Mouse (Mus musculus): ENCODE measurements around the gene Olfr1387. TPM values are rescaled to one million over a fixed set of nuclear protein-coding genes. Genes with fewer than 3 reads are reported as not detected.

The Olfr1387 gene
- not detected for polyA plus RNA-seq (2015; fragmentation: Illumina TruSeq; extraction: RNeasy Lipid Tissue Mini Kit (QIAGEN cat#74804); ENCODE audit: low read depth, low replicate concordance)

DNA sequence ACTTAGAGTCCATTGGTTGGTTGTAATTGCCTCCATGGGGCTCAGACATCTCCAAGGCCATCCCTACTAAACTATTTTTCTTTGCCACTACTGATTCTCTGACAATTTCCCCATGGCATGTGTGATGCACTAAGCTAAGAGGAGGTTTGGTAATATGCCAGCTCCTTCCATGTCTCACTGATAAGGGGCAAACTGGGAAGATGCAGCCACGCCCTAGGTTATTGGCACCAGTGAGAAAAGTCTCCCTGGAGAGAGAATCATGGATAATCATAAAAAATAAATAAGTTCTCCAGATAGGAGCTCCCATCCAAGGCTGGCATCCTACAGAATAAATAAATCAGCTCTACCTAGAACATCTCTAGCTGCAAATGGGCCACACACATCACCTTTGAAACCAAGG, at the start of gene Olfr1387:
Olfr1387 (plus strand) TSS at position 301 of the 400 bp plus-strand sequence.

DNA sequence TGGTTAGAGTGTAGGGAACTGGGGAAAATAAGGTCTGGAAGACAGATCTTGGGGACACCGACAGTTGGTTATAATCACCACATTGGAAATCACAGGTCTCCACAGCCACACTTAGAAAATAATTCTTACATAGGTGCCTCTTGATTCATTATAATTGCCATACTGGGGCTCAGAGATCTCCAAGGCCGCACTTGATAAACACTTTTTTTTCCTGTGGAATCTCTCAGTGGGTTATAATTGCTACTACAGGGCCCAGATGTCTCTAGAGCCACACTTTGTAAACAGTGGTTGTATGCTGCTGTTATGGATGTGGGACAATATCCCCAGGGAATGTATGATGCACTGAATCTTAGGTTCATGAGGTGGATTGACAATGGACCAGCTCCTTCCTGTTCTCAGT, 32.4 kb upstream of the Olfr1387 start, which contains the start of gene Olfr1389:
Olfr1389 (plus strand) TSS at position 301 of the 400 bp plus-strand sequence.

DNA sequence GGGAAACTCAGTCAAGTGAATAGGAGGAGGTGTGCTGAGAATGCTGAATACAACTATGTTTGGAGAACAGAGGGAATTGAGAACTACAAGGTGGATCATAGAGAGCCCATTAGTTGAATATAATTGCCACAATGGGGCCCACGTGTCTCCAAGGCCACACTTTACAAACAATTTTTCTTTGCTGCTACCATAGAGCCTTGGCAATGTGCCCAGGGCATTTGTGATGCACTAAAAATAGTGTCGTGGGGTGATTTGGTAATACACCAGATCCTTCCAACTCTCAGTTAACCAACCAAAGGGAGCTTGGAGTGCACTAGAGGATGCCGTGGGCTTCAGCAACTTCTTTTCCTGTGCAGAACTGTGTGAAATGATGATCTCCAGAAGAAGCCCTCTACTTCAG, 18.7 kb upstream of the Olfr1387 start, which contains the start of gene Olfr1388:
Olfr1388 (plus strand) TSS at position 214 of the 400 bp plus-strand sequence.

DNA sequence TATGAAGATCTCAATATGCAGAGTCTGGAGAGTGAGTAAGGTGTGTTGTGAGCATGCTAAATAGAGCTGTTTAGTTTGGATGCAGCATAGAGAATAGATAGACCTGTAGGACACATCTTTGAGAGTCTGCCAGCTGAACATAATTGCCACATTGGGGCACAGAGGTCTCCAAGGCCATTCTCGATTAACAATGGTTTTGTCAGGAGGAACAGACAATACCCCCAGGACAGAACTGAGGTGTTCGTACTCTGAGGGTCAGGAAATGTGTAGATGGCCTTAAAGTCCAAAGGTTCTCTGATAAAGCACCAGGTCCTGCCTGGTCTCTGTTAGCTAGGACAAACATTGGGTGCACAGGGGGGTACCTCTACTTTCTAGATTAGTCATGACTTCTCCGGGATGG, 9.6 kb downstream of the Olfr1387 start, which contains the start of gene Olfr1386:
Olfr1386 (plus strand) TSS at position 301 of the 400 bp plus-strand sequence.

DNA sequence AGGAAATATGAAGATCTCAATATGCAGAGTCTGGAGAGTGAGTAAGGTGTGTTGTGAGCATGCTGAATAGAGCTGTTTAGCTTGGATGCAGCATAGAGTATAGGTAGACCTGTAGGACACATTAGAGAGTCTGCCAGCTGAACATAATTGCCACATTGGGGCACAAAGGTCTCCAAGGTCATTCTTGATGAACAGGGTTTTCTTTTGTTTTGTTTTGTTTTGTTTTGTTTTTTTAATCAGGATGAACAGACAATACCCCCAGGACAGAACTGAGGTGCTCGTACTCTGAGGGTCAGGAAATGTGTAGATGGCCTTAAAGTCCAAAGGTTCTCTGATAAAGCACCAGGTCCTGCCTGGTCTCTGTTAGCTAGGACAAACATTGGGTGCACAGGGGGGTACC, 33.6 kb downstream of the Olfr1387 start, which contains the start of gene Olfr1385:
Olfr1385 (plus strand) TSS at position 301 of the 400 bp plus-strand sequence.

Other genes with a start within 250 kb of the Olfr1387 start
- gene Mgat1, start 211.2 kb upstream of the Olfr1387 start, polyA plus RNA-seq (2015; fragmentation: Illumina TruSeq; extraction: RNeasy Lipid Tissue Mini Kit (QIAGEN cat#74804); ENCODE audit: low read depth, low replicate concordance): 50.2 TPM
- 0.80 TPM for gene Olfr1393, start 177.0 kb upstream of the Olfr1387 start, polyA plus RNA-seq (2015; fragmentation: Illumina TruSeq; extraction: RNeasy Lipid Tissue Mini Kit (QIAGEN cat#74804); ENCODE audit: low read depth, low replicate concordance)
- gene Olfr1392, start 170.1 kb upstream of the Olfr1387 start, polyA plus RNA-seq (2015; fragmentation: Illumina TruSeq; extraction: RNeasy Lipid Tissue Mini Kit (QIAGEN cat#74804); ENCODE audit: low read depth, low replicate concordance): not detected
- gene Olfr10, start 150.6 kb upstream of the Olfr1387 start, polyA plus RNA-seq (2015; fragmentation: Illumina TruSeq; extraction: RNeasy Lipid Tissue Mini Kit (QIAGEN cat#74804); ENCODE audit: low read depth, low replicate concordance): not detected
- gene Olfr1391, start 132.6 kb upstream of the Olfr1387 start, polyA plus RNA-seq (2015; fragmentation: Illumina TruSeq; extraction: RNeasy Lipid Tissue Mini Kit (QIAGEN cat#74804); ENCODE audit: low read depth, low replicate concordance): not detected
- gene Olfr1390, start 120.2 kb upstream of the Olfr1387 start, polyA plus RNA-seq (2015; fragmentation: Illumina TruSeq; extraction: RNeasy Lipid Tissue Mini Kit (QIAGEN cat#74804); ENCODE audit: low read depth, low replicate concordance): not detected
- not detected for gene Olfr1389, start 32.3 kb upstream of the Olfr1387 start, polyA plus RNA-seq (2015; fragmentation: Illumina TruSeq; extraction: RNeasy Lipid Tissue Mini Kit (QIAGEN cat#74804); ENCODE audit: low read depth, low replicate concordance)
- gene Olfr1388, start 18.7 kb upstream of the Olfr1387 start, polyA plus RNA-seq (2015; fragmentation: Illumina TruSeq; extraction: RNeasy Lipid Tissue Mini Kit (QIAGEN cat#74804); ENCODE audit: low read depth, low replicate concordance): 0.13 TPM
- not detected for gene Olfr1386, start 9.7 kb downstream of the Olfr1387 start, polyA plus RNA-seq (2015; fragmentation: Illumina TruSeq; extraction: RNeasy Lipid Tissue Mini Kit (QIAGEN cat#74804); ENCODE audit: low read depth, low replicate concordance)
- gene Olfr1385, start 33.7 kb downstream of the Olfr1387 start, polyA plus RNA-seq (2015; fragmentation: Illumina TruSeq; extraction: RNeasy Lipid Tissue Mini Kit (QIAGEN cat#74804); ENCODE audit: low read depth, low replicate concordance): not detected
- not detected for gene Olfr1384, start 51.4 kb downstream of the Olfr1387 start, polyA plus RNA-seq (2015; fragmentation: Illumina TruSeq; extraction: RNeasy Lipid Tissue Mini Kit (QIAGEN cat#74804); ENCODE audit: low read depth, low replicate concordance)
- gene Olfr1383, start 64.3 kb downstream of the Olfr1387 start, polyA plus RNA-seq (2015; fragmentation: Illumina TruSeq; extraction: RNeasy Lipid Tissue Mini Kit (QIAGEN cat#74804); ENCODE audit: low read depth, low replicate concordance): not detected
- not detected for gene Olfr1382, start 72.9 kb downstream of the Olfr1387 start, polyA plus RNA-seq (2015; fragmentation: Illumina TruSeq; extraction: RNeasy Lipid Tissue Mini Kit (QIAGEN cat#74804); ENCODE audit: low read depth, low replicate concordance)
- gene Olfr1381, start 88.1 kb downstream of the Olfr1387 start, polyA plus RNA-seq (2015; fragmentation: Illumina TruSeq; extraction: RNeasy Lipid Tissue Mini Kit (QIAGEN cat#74804); ENCODE audit: low read depth, low replicate concordance): not detected
- not detected for gene Olfr1380, start 101.5 kb downstream of the Olfr1387 start, polyA plus RNA-seq (2015; fragmentation: Illumina TruSeq; extraction: RNeasy Lipid Tissue Mini Kit (QIAGEN cat#74804); ENCODE audit: low read depth, low replicate concordance)
- gene Flt4, start 153.9 kb downstream of the Olfr1387 start, polyA plus RNA-seq (2015; fragmentation: Illumina TruSeq; extraction: RNeasy Lipid Tissue Mini Kit (QIAGEN cat#74804); ENCODE audit: low read depth, low replicate concordance): 1.4 TPM
- gene Scgb3a1, start 208.3 kb downstream of the Olfr1387 start, polyA plus RNA-seq (2015; fragmentation: Illumina TruSeq; extraction: RNeasy Lipid Tissue Mini Kit (QIAGEN cat#74804); ENCODE audit: low read depth, low replicate concordance): not detected

Data from brain, adult 10 weeks (tissue).